Mouse (Mus musculus): Measurements from ENCODE around the gene Olfr1410.

GRCm38 (mm10) chr1:92596019-92596418, 9.6 kb upstream of the Olfr1410 start:
- no peak for TF ChIP-seq FLI1 (IDR thresholded peaks at IDR 0.05; ENCODE audit: low read length)
- TF ChIP-seq GATA1 (IDR thresholded peaks at IDR 0.05; ENCODE audit: borderline replicate concordance, low read length): no peak

Measured in megakaryocyte, embryonic 14.5 days (primary cell).